Mouse (Mus musculus) CH12.LX (cell line): Measurements from ENCODE around the gene Opalin. TPM values are rescaled to one million over a fixed set of nuclear protein-coding genes. Genes with fewer than 3 reads are reported as not detected.

Experiments
- polyA plus RNA-seq: library from polyadenylated mRNA; unstranded; fragments of >175 nt; gene quantifications from 2 replicates; pipeline ENCODE4 v1.2.1, GENCODE M21; 2012; ENCODE audit warnings: low read depth; ENCODE audit not compliant: insufficient read length
- total RNA-seq, 2 experiments: library from RNA; depleted of rRNA; stranded (reverse); fragments of 300-350 nt in 1 of 2; fragments of >200 nt in 1 of 2; gene quantifications; 2 replicates each; pipeline ENCODE4 v1.2.3; 2012 to 2014

Opalin gene
- total and polyA plus RNA-seq, 3 experiments: not detected

Other genes with a start within 250 kb of the Opalin start
- gene Ccnj, start 245.8 kb downstream of the Opalin start, total RNA-seq (2012; rRNA removed): 4.2 and 4.3 TPM in 2 replicates
- gene Ccnj, start 245.8 kb downstream of the Opalin start, total RNA-seq (2014; rRNA removed): 4.2 and 4.7 TPM in 2 replicates
- gene Ccnj, start 245.8 kb downstream of the Opalin start, polyA plus RNA-seq: 7.5 and 8.6 TPM in 2 replicates
- gene Zfp518a, start 182.4 kb downstream of the Opalin start, total RNA-seq (2012; rRNA removed): 5.4 and 5.9 TPM in 2 replicates
- 19.7 and 23.4 TPM in 2 replicates for gene Zfp518a, start 182.4 kb downstream of the Opalin start, total RNA-seq (2014; rRNA removed)
- gene Zfp518a, start 182.4 kb downstream of the Opalin start, polyA plus RNA-seq: 10.0 and 11.6 TPM in 2 replicates
- gene Blnk, start 82.6 kb downstream of the Opalin start, total RNA-seq (2012; rRNA removed): 86.8 and 142 TPM in 2 replicates
- gene Blnk, start 82.6 kb downstream of the Opalin start, total RNA-seq (2014; rRNA removed): 101 and 108 TPM in 2 replicates
- 259 and 284 TPM in 2 replicates for gene Blnk, start 82.6 kb downstream of the Opalin start, polyA plus RNA-seq
- 0.13 TPM in 1 of 2 replicates, not detected in the other for gene Dntt, start 47.8 kb downstream of the Opalin start, total RNA-seq (2012; rRNA removed)
- gene Dntt, start 47.8 kb downstream of the Opalin start, total RNA-seq (2014; rRNA removed): not detected in 2 replicates
- not detected in 2 replicates for gene Dntt, start 47.8 kb downstream of the Opalin start, polyA plus RNA-seq
- not detected in 2 replicates for gene Tll2, start 129.7 kb upstream of the Opalin start, total RNA-seq (2012; rRNA removed)
- gene Tll2, start 129.7 kb upstream of the Opalin start, total RNA-seq (2014; rRNA removed): not detected in 2 replicates
- not detected in 2 replicates for gene Tll2, start 129.7 kb upstream of the Opalin start, polyA plus RNA-seq
- gene Tm9sf3, start 186.9 kb upstream of the Opalin start, total RNA-seq (2012; rRNA removed): 137 and 162 TPM in 2 replicates
- gene Tm9sf3, start 186.9 kb upstream of the Opalin start, total RNA-seq (2014; rRNA removed): 294 and 332 TPM in 2 replicates
- 175 and 182 TPM in 2 replicates for gene Tm9sf3, start 186.9 kb upstream of the Opalin start, polyA plus RNA-seq